Mouse (Mus musculus): ENCODE measurements around the gene Spata5. TPM values are rescaled to one million over a fixed set of nuclear protein-coding genes. Genes with fewer than 3 reads are reported as not detected.
A peak's percentile ranks its signal among the peaks of the same experiment; 100 is the strongest.

Gene Spata5
- total RNA-seq, 2 experiments from 2014 or later, result 8.4 to 8.8 TPM

DNA sequence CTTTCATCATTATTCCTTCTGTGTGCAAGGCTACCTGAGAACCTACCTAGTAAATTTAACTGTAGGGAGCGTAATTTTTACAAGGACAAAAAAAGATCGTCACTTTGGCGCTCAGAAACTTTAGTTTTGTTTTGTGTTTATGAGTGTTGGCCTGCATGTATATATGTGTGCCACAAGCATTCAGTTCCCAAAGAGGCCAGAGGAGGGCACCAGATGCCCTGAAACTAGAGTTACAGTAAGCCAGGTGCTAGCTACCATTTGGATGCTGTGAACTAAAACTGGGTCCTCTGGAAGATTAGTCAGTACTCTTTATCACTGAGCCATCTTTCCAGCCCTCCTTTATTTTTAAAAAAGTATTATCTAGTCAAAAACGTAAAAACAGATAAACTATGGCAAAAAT is 189.2 kb downstream of the Spata5 start:
- DNase-seq, result peak in 1 of 2 experiments; percentile 5

GRCm38 (mm10) chr3:37610670-37611069 is 191.0 kb downstream of the Spata5 start:
- DNase-seq, result no peak
- intact Hi-C loops (cut with DNase I), result no loop called here

More for the DNA sequence above, 189.2 kb downstream of the Spata5 start:
- intact Hi-C loops (cut with DNase I), result no loop called here

GRCm38 (mm10) chr3:37613722-37614121 is 194.0 kb downstream of the Spata5 start:
- no peak for DNase-seq
- intact Hi-C loops (cut with DNase I), result no loop called here

DNA sequence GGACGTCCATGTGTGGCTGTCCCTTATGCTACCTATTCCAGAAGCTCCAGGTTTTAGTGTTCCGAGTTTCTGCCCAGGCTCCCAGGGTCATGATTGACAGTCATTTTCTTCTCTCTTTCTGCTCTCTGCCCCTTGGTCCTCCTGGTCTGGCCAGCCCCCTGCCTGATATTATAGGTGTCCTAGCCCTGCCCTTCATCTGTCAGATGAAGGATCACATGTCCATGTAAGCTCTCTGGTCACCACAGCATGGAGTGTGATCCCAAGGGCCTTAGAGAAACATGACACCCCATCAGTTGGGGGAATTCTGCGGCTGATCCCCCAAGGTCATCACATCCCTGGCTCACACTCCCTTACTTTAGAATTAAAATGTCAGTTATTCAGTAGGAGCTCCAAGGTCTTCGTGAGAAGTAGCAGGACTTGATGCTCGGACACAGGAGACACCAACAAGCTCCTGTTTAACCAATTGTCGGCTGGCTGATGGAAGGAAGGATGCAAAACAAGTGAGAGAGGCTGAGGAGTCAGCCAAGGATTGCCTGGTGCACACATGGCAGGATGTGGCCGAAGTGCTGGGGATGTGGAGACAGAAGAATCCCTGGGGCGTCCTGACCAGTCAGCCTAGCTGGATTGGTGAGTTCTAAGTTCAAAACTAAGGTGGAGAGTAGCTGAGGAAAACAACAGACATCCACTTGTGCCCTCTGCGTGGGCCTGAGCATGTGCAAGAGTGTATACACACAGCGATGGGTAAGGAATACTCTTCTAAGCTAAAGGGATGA is 195.4 kb downstream of the Spata5 start:
- no peak for DNase-seq
- intact Hi-C loops (cut with DNase I), result no loop called here

- intact Hi-C loops (cut with DNase I), result no loop called here
- DNase-seq, result no peak
These were observed 197.2 kb downstream of the Spata5 start for GRCm38 (mm10) chr3:37616586-37617547.

Other genes with a start within 250 kb of the Spata5 start
- not detected for gene Il21, start 187.3 kb upstream of the Spata5 start, total RNA-seq (2021)
- under 1 TPM; 0.52 to 0.69 TPM for gene Bbs12, start 107.3 kb upstream of the Spata5 start, total RNA-seq (2021)
- gene Cetn4, start 107.2 kb upstream of the Spata5 start, total RNA-seq (2021), result under 1 TPM in 1 of 2 experiments, not detected in 1; 0.72 TPM
- gene Fgf2, start 71.5 kb upstream of the Spata5 start, total RNA-seq (2021), result 1 to 10 TPM; 3.2 to 8.9 TPM
- 10 to 100 TPM; 23.5 to 25.4 TPM for gene Nudt6, start 315 bp downstream of the Spata5 start, total RNA-seq (2021)
- 10 to 100 TPM; 17.2 to 20.1 TPM for gene Spry1, start 220.1 kb downstream of the Spata5 start, total RNA-seq (2021)

Data from gastrocnemius, postnatal 36 days (tissue).